Mouse (Mus musculus): ENCODE measurements at regions not wholly inside any gene's neighbourhood (a gene's known extent, or its start where the extent isn't known, plus 50 kb on each side); places are given as distances from the start of the nearest gene placed in this dataset.

DNA sequence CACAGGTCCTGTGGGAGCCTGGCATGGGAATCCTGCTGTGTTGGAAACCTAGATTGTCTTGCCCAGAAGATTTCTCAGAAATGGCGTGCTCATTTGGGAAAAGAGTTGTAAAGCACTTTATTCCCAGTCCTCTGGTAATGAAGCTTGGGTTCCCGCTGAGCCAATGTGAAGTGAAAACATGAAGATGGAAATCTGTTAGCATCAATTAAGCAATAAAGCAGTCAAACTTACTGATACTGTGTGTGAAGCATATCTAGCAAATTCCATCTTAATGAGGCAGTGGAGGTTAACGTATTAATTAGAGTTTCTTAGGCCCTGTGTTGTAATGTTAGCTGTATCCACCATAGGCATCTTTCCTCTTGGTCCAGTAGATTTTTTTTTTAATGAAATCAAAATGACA lies 259.9 kb upstream of the Cntn4 start:
- no peak for TF ChIP-seq EP300 (optimal IDR thresholded peaks at IDR 0.05)
- no peak for TF ChIP-seq CTCF (IDR thresholded peaks at IDR 0.05; ENCODE audit: low read depth)
